Mouse (Mus musculus) inflammation-experienced regulatory T-cells, adult 6 months (primary cell): ENCODE measurements around the gene Tmem117. TPM values are rescaled to one million over a fixed set of nuclear protein-coding genes. Genes with fewer than 3 reads are reported as not detected.

Source experiments
- ATAC-seq: one replicate; pipeline ENCODE4 v1.8.0; 2017
- polyA plus RNA-seq, 3 experiments: library from polyadenylated mRNA; unstranded; fragments of 100-300 nt; shearing (Covaris generic); gene quantifications; one replicate each; pipeline ENCODE4 v1.2.1; 2017

The Tmem117 gene
- polyA plus RNA-seq, 3 experiments from 2014 or later, result 0.20 TPM; not detected in 2

DNA sequence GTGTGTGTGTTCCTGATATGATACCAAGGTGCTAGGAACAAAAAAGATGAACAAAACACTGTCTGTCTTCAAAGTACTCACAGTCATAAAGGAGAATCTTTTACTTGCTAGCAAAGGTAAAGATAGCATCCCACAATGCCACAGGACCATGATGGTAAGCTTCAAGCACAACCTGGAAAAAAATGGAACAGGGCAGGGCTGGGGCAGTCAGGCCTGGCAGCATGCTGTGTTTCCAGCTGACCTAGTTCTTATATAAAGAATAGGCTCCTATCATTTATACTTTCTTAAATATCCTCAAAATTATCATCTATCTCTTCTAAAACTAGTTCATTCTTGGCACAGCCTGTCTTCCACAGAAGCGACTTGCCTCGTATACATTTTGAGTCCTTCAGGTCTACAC, 418.5 kb downstream of the Tmem117 start:
- ATAC-seq, result no peak

DNA sequence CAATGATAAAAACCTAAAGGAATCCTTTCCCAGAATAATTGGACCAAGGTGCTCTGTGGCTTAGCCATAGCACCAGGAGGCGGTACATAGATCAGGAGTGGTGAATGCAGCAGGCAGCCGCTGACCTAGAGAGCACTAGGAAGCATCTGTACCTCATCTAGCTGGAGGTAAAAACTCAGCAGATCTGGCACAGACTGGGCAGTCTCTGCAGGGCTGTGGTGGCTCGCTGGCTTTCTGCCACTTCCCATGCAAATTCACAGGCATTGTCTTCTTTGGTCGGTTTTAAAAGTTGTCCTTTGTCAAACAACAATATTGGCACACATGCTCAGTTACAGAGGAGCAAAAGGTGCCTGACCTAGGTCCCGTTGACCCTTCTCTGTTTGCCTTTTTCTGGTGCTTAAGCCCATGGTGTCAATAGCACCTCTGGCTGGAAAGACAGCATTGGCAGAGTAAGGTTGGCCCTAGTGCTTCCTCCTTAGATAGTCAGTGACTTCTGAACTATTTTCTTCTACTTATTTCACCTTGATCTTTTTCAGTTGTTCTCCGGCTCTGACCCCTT, 420.2 kb downstream of the Tmem117 start:
- ATAC-seq, result no peak

DNA sequence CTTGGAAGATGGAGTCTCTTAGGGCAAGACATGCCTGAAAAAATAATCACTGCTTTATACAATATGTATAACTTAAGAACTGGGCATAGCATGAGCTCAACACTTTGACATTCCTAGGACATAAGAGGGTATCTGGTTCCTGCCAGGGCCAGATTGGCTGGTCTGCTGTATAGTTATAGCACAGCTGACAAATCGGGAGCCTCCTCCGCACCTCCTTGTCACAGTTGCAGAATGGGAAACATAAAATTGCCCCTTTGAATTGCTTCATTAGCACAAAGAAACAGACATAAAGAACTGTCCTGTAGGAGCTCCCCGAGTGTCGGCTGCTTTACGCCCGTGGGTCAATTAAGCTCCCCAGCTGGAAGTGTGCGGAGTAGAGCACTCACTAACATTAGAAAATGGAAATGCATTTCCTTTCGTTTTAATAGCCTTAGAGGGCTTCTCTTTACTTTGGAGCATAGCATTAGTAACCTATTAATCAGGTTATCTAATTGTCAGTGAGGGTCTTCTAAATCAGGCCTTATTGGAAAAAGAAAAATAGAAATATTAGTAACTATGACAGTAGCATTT, 426.1 kb downstream of the Tmem117 start:
- ATAC-seq, result no peak

DNA sequence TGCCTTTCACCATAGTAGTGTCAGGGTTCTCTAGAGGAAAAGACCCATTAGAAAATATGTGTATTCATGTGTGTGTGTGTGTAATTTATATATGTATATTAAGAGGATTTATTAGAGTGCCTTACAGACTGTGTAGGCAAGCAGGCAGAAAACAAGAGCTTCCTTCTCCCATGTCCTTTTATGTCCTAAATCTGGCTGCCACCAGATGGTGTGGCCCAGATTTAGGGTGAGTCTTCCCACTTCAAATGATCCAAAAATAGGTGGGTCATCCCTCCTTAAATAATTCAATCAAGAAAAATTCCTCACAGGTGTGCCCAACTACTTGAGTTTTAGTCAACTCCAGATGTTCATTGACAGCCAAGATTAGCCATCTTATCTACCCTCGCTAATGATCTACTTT, 439.0 kb downstream of the Tmem117 start:
- ATAC-seq, result no peak

GRCm38 (mm10) chr15:95068799-95069198, 439.8 kb downstream of the Tmem117 start:
- no peak for ATAC-seq

- no peak for ATAC-seq
Observed at GRCm38 (mm10) chr15:95070881-95071280, 441.8 kb downstream of the Tmem117 start.

DNA sequence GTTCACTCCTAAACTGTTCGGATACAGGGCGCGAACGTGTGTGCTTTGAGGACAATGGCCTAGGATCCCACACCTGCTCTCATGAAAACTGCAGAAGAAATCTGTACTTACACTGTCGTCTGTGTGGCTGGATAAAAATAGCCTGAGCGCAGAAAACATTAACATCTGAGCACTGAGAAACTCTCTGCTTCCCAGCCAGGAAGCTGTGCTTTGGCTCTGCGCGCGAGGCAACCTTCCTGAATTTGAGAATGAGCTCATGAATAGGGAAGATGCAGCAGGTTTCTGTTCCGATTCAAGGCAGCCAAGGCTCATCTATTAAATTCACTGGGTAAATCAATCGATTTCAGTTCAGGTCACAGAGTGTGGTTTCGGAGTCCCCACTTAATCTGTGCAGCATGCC, 446.3 kb downstream of the Tmem117 start:
- ATAC-seq, result no peak

- no peak for ATAC-seq
Observed at GRCm38 (mm10) chr15:95081654-95082053, 452.6 kb downstream of the Tmem117 start.

- ATAC-seq, result no peak
Observed at GRCm38 (mm10) chr15:95085962-95086361, 456.9 kb downstream of the Tmem117 start.

GRCm38 (mm10) chr15:95100133-95100532, 471.1 kb downstream of the Tmem117 start:
- no peak for ATAC-seq

- ATAC-seq, result no peak
Observed at GRCm38 (mm10) chr15:95101522-95101921, 472.5 kb downstream of the Tmem117 start.

- ATAC-seq, result no peak
Observed at GRCm38 (mm10) chr15:95107246-95107809, 478.3 kb downstream of the Tmem117 start.

DNA sequence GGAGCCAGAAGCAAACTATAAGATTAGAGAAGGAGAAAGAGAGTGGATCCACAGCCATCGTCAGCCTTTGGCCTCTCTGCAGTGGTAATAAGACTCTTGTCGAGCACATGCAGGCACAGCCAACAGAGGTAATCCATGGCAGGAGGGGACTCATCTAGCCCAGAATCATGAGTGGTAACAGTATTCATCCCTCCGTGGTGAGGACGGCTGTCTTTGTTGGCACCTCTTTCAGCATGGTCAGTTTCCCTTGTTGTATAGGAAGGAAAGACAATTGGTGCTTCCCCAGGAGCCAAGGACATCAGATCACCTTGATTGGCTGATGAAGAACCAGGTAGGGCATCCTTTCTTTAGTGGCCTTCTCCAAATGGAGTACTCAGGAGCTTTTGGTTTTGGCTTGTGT, 479.6 kb downstream of the Tmem117 start:
- no peak for ATAC-seq

DNA sequence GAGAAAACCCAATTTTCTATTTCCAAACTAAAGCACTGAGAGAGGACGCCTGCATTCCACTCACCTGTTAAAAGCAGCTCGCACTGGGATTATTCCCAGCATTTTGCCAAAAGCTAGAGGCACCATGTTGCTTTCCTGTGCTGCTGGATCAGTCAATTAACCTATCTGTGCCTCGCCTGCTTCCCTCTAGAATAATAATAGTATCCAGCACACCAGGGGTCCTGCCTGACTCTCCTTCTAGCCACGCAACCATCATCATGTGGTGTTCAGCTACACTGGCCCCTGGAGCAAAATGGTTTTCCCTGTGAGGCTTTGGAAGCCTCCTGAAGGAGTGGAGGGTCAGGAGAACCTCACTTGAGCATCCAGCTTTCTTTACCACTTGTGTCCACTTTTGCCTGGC, 502.4 kb downstream of the Tmem117 start:
- no peak for ATAC-seq

DNA sequence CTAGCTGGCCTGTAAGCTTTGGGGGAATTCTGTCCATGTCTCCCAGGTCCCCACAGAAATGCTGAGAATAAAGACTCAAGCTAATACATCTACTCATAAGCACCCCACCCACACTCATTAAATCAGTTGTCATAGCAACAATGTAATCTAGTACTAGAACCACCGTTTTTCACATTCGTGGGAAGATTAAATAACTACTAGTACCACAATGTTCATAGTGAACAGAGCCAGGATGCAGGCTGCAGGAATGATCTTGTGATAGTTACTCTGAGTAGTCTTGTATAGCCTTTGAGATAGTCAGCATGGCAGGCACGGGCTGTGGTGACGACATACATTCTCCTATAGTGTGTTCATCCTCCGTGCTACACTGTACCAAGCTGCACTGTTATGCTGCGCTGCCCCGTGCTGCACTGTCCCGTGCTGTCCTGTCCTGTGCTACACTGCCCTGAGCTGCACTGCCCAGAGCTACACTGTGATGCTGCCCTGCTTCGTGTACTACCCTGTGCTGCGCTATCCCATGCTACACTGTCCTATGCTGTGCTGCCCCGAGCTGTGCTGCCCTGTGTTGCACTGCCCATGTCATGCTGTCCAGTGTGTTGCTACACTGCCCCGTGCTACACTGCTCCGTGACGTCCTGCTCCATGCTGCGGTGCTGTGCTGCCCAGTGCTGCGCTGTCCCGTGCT, 507.0 kb downstream of the Tmem117 start:
- ATAC-seq, result no peak

DNA sequence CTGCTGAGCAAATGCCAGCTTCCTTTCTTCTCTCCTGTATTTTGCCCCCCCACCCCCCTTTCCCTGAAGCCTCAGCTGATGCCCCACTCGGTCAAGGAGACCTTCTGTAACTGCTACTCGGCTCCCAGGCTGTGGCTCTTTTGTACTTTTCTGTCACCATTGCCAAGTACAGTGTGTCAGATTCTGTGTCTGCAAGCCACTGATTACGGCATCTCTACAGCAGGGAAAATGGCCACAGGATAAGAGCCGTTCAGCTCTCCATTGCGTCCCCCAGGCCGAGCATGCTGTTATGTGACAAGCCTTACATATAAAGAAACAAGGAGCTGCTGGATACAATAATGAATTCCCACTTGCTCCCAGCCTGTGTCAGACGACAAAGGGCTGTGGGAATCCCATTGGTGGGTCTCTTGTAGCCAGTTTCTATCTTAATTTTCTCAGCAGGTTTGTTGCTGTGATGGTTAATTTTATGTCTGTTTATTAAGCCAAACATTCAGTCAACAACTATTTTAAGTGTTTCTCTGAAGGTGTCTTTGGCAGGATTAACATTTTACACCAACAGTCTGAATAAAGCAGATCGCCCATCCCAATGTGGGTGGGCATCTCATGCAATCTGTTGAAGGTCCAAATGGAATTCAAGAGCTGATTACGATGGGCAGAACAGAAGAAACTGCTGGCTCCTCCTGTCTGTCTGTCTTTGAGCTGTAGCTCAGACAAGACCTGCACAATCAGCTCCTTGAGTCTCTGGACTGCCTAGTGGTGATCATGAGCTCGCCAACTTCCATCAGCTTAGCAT, 508.2 kb downstream of the Tmem117 start:
- no peak for ATAC-seq

- ATAC-seq, result no peak
Observed at GRCm38 (mm10) chr15:95138709-95139409, 509.8 kb downstream of the Tmem117 start.

DNA sequence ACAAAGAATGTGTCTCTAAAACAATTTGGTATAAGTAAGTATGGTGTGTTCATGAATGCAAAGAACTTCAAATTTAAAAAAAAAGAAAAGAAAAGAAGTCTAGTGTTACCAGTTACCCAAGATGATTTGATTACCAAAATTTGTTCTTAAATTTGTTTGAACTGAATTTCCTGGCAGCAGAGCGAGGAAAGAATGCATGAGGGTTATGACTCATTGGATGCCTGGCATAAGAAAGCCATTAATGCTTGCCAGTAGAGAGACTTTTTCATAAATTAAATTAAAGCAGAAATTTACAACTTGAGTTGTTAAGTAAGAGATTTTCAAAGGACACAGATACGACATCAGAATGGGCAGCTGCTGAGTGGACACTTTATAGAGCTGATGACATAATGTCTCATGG, 515.1 kb downstream of the Tmem117 start:
- no peak for ATAC-seq

DNA sequence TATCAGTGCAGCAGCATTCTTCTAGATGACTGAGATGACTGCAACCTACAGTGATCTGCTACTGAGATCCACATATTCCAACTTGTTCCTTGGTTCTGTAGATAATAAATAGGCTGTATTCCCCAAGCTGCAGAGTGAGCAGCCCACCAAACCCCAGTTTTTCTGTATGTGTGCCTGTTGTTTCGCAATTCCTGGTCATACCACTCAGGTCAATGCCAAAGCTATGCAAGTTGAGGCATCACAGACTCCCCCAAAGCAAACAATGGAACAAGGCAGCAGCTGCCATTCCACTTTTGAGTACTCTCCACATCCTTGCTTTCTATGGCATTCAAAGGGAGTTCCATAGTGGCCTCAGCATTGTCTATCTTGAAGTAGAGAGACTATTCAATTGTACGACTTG, 516.1 kb downstream of the Tmem117 start:
- ATAC-seq, result no peak
